Comparison of ENCODE assay signal across 9 mouse cellular contexts in the genomic region with DNA sequence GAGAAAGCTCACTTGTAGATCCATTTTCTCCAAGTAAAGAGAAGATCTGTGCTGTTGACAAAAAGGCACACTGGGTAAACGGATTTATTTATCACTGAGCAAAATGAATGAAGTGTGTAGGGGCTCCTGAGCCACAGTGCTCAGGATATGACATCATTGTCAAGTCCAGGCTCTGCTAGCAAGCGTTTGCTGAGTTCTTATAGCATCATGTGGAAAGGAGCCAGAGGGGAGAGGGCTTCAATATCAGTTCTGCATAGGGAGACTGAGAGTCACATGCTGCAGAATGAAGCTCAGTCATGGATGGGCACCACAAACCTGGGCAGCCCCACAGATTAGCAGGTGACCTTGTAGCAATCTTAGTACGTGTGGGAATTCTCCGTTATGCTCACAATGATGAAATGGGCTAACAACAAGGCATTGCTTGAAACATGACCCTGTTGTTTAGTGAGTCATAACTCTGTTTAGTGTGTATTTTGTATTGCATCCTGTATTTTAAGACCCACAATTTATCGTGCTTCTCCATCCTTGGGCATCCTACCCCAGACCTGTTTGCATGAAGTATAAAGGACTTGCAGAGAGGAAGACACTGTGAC.
DNase-seq lines count a peak whose midpoint lies in the region; ATAC-seq and TF ChIP-seq lines count a peak whose summit lies in the region.
"Had no signal": no experiment of that assay in that cellular context is flagged by ENCODE, and none has a peak within 500 bp of the region (broad histone marks: within the 10 kb centered on the region; RNA-seq: fewer than 3 reads in every experiment).

No protein-coding gene starts in this region.

- H3K4me1 ChIP-seq in kidney, embryonic 14.5 days (ENCODE audit: control insufficient read depth, insufficient read depth, low read length): peaks cover 14% of the 10 kb centered on the region
- peaks cover 3% of the 10 kb centered on the region; the same call in 1 of the 2 replicates for H3K4me1 ChIP-seq in kidney, adult 2 months (ENCODE audit: control insufficient read depth, insufficient read depth, low read length)
- peaks cover 13% of the 10 kb centered on the region; the same call in 1 of the 2 replicates for H3K4me1 ChIP-seq in forebrain, embryonic 14.5 days (ENCODE audit: control insufficient read depth, insufficient read depth, low read length)
- peaks cover 32% of the 10 kb centered on the region for H3K4me1 ChIP-seq in midbrain, embryonic 12.5 days

- no peak overlapping the region for H3K9ac ChIP-seq in kidney, embryonic 14.5 days (ENCODE audit: low read depth, low read length)
- no peak overlapping the region for H3K9ac ChIP-seq in forebrain, embryonic 14.5 days (ENCODE audit: low read length)
- no peak overlapping the region for H3K9ac ChIP-seq in midbrain, embryonic 12.5 days (replicated peaks)
- H3K9ac ChIP-seq: liver, embryonic 14.5 days had no signal

- no peak for TF ChIP-seq POLR2A in kidney, adult 2 months (IDR thresholded peaks at IDR 0.05; ENCODE audit: low read depth, low read length)

- 69% methylated on average over 5 of the region's 5 CpGs for WGBS in kidney, embryonic 14.5 days
- WGBS in kidney, adult 2 months: 69% methylated on average over 5 of the region's 5 CpGs
- WGBS in forebrain, embryonic 14.5 days: 40% methylated on average over 5 of the region's 5 CpGs
- WGBS in midbrain, embryonic 12.5 days: 50% methylated on average over 5 of the region's 5 CpGs

- no peaks in the 10 kb centered on the region for H3K9me3 ChIP-seq in kidney, embryonic 14.5 days (ENCODE audit: control insufficient read depth, low read length)
- no peaks in the 10 kb centered on the region for H3K9me3 ChIP-seq in forebrain, embryonic 14.5 days (replicated peaks; ENCODE audit: control insufficient read depth, low read length)
- no peaks in the 10 kb centered on the region for H3K9me3 ChIP-seq in midbrain, embryonic 12.5 days

- H3K4me2 ChIP-seq in kidney, embryonic 14.5 days (replicated peaks; ENCODE audit: low read depth, low read length): no peak overlapping the region
- no peak overlapping the region for H3K4me2 ChIP-seq in forebrain, embryonic 14.5 days (ENCODE audit: low read length)
- no peak overlapping the region; the same call in 1 of the 2 replicates for H3K4me2 ChIP-seq in midbrain, embryonic 12.5 days (replicated peaks)

- no peaks in the 10 kb centered on the region for H3K27me3 ChIP-seq in kidney, embryonic 14.5 days (ENCODE audit: control insufficient read depth, insufficient read depth, low read length)
- H3K27me3 ChIP-seq in kidney, adult 2 months (replicated peaks; ENCODE audit: control insufficient read depth, insufficient read depth, low read length): no peaks in the 10 kb centered on the region
- H3K27me3 ChIP-seq in forebrain, embryonic 14.5 days (replicated peaks; ENCODE audit: control insufficient read depth, insufficient read depth, low read length): no peaks in the 10 kb centered on the region
- no peaks in the 10 kb centered on the region for H3K27me3 ChIP-seq in midbrain, embryonic 12.5 days

- ATAC-seq in kidney, embryonic 14.5 days (ENCODE audit: low FRiP score, low TSS enrichment): 0 out of 2 replicates have a peak, but pooled peaks have one; percentile 55
- peak; percentile 71 for ATAC-seq in forebrain, embryonic 14.5 days
- ATAC-seq in midbrain, embryonic 12.5 days (ENCODE audit: low FRiP score, low read depth): peak; percentile 71

- no peak for DNase-seq in kidney, adult 2 months
- peak; percentile 33 for DNase-seq in MN1 (ENCODE audit: low spot score)
- no peak for DNase-seq in forebrain, embryonic 14.5 days (ENCODE audit: low spot score)
- DNase-seq in left cerebral cortex, postnatal 10 days (ENCODE audit: extremely low spot score in 1 of 2, low spot score in 2 of 2): no peak
- DNase-seq in adrenal gland, postnatal 14 days: no peak
- no peak for DNase-seq in gastrocnemius, postnatal 4 days (ENCODE audit: low spot score in 2 of 2)

- TF ChIP-seq CTCF in kidney, adult 2 months (conservative IDR thresholded peaks at IDR 0.05; ENCODE audit: insufficient read depth, insufficient read length, low read depth, low read length): no peak

- H3K36me3 ChIP-seq in kidney, embryonic 14.5 days (ENCODE audit: control insufficient read depth, insufficient read depth, low read length): no peaks in the 10 kb centered on the region
- H3K36me3 ChIP-seq in kidney, adult 2 months (ENCODE audit: control insufficient read depth, insufficient read depth, low read length): no peaks in the 10 kb centered on the region; the same call in 1 of the 2 replicates
- H3K36me3 ChIP-seq in forebrain, embryonic 14.5 days (ENCODE audit: control insufficient read depth, insufficient read depth, low read length): no peaks in the 10 kb centered on the region
- H3K36me3 ChIP-seq in midbrain, embryonic 12.5 days: no peaks in the 10 kb centered on the region

- H3K4me3 ChIP-seq in kidney, embryonic 14.5 days (ENCODE audit: low read length): no peak overlapping the region
- H3K4me3 ChIP-seq in kidney, adult 2 months (ENCODE audit: insufficient read depth, low read depth, low read length): no peak overlapping the region
- H3K4me3 ChIP-seq in forebrain, embryonic 14.5 days (ENCODE audit: low read depth, low read length): no peak overlapping the region
- H3K4me3 ChIP-seq in midbrain, embryonic 12.5 days: no peak overlapping the region

- peak overlapping the region; percentile 62; the same call in 1 of the 2 replicates for H3K27ac ChIP-seq in kidney, embryonic 14.5 days (ENCODE audit: low read depth, low read length)
- no peak overlapping the region for H3K27ac ChIP-seq in kidney, adult 2 months (ENCODE audit: insufficient read depth, low read depth, low read length)
- peak overlapping the region; percentile 35; the same call in 1 of the 2 replicates for H3K27ac ChIP-seq in forebrain, embryonic 14.5 days (ENCODE audit: low read depth, low read length)
- peak overlapping the region; percentile 82 for H3K27ac ChIP-seq in midbrain, embryonic 12.5 days (replicated peaks)
- H3K27ac ChIP-seq: liver, embryonic 14.5 days had no signal

- intact Hi-C loops in left cerebral cortex, postnatal 10 days (cut with DNase I): no loop called here
